Mouse (Mus musculus): ENCODE measurements around the gene Acsl1.

- no peak for TF ChIP-seq GATA1 (IDR thresholded peaks at IDR 0.05; ENCODE audit: borderline replicate concordance, low read length)
- TF ChIP-seq FLI1 (IDR thresholded peaks at IDR 0.05; ENCODE audit: low read length): no peak
Observed at GRCm38 (mm10) chr8:46547245-46547644, 76.4 kb downstream of the Acsl1 start.
